Mouse (Mus musculus) fat pad, adult 2 months (tissue): ENCODE data around the gene Gm4869.
"Not testable (repeated sequence)": the region's sequence is repeated elsewhere in the genome, so short reads cannot be mapped to it uniquely, and the experiment has no call there.

Experiments used
- DNase-seq: peaks from one replicate; pipeline ENCODE4 v3.0.0-alpha.2; 2011; ENCODE audit warnings: low read depth, low spot score; ENCODE audit errors: extremely low read depth

The Gm4869 gene

DNA sequence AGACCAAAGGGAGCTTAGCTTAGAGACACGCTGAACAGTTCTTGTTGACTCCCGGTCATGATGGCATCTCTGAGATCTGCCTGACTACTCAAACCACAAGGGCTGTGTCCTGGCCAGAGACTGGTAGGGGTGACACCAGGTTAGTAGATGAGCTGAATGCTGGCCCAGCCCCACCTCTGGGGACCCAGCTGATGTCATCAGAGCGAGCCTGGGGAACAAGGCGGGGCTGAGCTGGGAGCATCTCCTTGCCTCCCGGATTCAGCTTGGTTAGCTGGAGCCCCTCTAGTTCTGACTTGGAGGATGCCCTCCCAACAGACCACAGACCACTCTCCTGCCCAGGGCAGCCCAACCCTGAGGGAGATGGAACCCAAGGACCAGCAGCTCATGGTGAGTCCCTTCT, at the start of gene Gm4869:
Gm4869 (plus strand) TSS at position 301 of the 400 bp plus-strand sequence.
- no peak for DNase-seq

DNA sequence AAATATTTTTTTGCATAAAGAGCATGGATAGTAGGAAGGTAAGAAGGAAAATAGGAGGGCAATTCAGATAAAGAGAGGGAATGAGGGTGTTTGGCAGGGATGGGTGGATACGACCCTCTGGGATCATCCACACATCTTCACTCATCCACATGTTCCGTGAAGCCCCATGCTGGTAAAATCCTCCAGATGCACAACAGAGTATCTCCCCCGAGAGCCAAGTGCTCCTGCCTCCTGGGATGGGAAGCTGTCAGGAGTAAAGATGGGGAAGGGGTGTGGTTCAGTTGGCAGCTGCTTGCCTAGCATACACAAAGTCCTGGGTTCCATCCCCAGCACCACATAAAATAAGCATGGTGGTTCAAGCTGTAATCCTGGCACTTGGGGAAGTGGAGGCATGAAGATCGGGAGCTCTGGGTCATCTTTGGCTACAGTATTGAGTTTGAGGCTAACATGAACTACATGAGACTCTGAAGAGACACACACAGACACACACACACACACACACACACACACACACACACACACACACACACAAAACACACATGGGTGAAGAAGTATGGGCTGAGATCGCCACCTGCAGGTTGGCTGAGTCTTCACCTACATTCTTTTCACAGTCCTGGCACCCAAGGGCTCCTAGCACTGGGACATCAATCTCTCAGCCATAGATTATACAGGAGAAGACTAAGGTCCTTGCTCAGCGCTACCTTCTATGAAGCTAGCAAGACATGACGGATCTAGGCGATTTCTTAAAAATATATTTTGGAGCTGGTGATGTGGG, 49.1 kb upstream of the Gm4869 start:
- no peak for DNase-seq

DNA sequence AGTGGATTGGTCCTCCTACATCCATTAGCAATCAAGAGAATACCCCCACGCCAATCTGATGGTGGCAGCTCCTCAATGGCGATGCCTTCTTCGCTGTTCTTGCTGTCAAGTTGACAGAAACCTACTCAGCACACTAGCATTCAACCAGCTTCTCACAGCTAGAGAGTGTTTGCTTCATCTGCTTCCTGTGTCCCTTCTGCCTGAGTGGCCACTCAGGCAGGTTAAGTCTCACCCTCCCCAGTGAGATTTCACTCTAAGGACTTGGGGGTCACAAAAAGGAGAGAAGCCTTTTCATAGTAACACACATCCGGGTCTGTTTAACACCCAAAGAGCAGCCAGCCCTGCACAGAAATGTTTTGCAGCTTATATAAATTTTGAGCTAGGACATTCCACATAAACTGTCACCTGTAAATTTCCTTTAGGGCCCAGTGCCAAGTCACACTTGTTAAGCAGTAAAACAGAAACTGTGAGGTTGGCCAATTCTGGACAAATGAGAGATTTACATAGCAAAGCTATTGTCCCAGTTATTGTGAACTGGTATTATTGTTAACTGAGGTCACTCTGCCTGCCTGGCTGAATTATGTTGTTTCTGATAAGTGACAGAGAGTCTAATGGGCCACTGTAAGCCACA, 42.7 kb upstream of the Gm4869 start:
- no peak for DNase-seq

DNA sequence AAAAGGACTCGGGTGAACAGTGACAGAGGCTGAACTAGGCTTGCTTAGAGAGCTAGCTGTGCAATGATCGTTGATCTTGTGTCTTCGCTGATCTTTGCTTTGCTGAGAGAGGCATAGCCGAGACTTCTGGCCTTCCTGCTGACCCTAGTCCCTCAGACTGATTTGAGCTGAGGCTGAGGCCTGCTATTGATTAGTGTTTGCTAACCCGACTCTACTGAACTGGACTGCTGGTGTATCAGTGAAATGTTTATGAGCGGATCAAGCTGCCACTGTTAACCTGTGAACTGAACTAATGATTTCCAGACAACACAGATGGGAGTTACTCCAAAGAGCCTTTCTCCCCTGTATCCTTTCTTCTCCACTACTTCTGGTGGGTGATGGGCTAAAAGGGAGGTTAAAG, 40.3 kb upstream of the Gm4869 start:
- no peak for DNase-seq

DNA sequence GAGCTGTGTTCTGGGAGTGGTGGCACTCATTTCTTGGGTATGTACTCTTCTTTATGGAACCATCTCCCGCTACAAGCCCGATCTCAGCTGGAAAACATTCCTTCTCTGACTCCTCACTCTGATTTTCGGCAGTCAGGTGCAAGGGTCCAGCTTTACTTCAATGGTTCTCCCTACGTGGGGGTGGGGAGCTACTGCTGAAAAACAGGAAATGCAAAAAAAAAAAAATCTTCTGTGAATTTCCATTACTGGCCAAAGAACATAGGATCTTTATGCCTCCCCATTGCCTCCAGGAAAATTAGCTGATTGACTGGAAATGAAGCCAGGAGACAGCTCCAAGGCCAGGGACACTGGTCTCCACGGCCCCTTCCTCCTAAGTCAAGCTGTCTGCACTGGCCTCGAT, 38.8 kb upstream of the Gm4869 start:
- DNase-seq: no peak

DNA sequence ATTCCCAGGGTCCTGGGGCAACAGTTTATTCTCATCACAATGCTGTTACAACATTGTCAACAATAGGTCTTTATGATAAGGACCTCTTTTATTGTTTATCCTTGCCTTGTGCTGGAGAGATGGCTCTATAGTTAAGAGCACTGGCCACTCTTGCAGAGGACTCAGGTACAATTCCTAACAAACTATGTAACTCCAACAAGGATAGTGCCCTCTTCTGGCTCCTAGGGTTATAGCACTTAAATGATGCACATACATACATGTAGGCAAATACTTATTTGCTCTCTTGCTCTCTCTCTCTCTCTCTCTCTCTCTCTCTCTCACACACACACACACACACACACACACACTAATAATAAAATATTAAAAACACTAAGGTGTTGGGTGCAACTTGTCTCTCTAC, 36.6 kb upstream of the Gm4869 start:
- DNase-seq: no peak

DNA sequence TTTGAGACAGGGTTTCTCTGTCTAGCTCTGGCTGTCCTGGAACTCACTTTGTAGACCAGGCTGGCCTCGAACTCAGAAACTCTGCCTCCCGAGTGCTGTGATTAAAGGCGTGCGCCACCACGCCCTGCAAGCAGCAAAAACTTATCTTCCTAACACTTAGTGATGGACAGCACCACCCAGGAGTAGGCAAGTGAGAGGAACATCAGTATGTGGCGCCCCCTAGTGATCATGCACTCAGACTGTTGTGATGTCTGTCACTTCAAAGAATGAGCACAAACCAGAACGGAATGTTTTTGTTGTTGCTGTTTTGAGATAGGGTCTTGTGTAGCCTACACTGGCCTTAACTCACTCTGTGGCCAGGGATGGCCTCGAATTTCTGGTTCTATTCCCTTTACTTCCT, 34.1 kb upstream of the Gm4869 start:
- no peak for DNase-seq

DNA sequence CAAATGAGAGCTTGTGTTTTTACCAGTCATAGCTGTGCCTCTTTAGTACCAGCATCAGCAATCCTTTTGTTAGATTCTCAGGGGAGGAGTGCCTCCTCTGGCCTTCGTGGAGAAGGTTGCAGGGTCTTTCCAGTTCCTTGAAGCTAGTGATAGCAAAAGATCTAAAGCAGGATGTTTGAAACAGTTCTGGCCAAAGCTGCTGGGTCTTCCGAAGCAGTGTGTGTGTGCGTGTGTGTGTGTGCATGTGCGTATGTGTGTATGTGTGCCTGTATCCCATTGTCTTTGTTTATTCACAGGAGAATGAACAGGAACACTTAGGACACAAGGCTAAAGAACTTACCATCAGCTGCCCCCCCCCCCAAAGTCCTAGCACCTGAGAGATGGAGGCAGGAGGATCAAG, 30.8 kb upstream of the Gm4869 start:
- no peak for DNase-seq

DNA sequence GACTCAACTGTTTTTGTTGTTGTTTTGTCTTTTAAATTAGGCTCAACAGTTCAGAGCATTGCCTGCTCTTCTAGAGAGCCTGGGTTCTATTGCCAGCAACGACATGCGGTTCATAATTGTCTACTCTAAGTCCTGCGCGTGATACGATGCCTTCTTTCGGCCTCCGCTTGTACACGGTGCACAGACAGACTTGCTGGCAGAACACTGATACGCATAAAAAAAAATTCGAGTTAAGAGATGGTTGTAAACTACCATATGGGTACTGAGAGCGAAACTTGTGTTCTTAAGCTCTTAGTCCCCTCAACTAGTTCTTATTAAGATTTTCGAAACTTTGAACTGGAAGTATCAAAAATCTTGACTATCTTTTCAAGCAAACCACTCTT, 27.3 kb upstream of the Gm4869 start:
- DNase-seq: no peak

DNA sequence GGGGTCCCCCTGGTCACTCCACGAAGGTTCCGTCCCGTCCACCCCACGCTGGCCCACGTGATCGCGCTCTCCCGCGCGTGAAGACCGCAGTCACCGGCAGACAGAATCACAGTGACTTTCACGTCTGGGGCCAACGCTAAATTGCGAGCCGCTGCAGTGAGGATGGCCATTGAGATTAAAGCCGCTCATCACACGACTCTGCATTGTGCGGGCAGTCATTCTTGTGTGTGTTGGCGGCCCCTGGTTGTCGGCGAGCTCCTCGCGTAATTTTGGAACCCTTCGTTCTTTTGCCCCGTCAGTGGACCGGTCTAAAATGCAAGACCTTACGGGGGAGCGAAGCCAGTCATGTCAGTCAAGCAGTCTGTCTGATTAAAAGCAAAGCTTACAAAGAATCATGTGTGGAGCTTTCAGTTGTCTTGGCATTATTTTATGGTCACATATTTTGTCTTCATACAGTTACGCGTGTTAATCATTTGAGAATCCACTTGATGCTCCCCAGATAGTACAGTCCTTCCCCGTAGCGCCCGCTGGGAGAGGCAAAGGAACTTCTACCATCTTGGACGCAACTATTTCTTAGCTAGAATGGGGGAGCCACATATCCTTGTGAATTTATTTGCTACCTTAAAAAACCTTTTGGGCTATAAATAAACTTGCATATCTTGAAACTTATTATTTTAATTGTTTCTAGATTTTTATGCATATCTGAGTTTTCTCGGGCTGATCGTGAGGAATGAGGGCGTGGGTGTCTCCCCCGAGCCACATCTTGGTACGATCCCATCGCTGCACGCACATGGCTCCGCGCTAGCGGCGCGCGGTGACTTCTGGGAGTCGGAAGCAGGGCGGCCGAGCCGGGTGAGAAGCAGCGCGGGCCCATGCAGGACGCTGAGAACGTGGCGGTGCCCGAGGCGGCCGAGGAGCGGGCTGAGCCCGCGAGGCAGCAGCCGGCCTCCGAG, 26.7 kb upstream of the Gm4869 start, which contains the start of gene Eif3b:
Eif3b (plus strand) TSS at position 840 of the 953 bp plus-strand sequence.
- DNase-seq: peak; percentile 62

DNA sequence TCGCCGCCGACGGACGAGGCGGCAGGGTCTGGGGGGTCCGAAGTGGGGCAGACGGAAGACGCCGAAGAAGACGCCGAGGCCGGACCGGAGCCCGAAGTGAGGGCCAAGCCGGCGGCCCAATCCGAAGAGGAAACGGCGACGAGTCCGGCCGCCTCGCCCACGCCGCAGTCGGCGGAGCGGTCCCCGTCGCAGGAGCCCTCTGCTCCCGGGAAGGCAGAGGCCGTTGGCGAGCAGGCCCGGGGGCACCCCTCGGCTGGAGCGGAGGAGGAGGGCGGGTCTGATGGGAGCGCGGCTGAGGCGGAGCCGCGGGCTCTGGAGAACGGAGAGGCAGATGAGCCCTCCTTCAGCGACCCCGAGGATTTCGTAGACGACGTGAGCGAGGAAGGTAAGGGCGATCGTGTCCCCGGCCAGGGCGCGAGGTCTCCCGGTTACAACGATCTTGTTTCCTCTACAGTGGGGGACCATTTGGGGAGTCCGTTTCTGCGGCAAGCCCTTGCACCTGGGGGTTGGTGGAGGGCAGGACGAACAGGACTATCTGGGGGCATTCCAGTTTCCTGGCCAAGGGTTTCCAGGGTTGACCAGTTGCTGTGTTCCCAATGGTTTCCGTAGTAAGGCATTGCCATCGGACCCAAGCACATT, 25.9 kb upstream of the Gm4869 start:
- no peak for DNase-seq

DNA sequence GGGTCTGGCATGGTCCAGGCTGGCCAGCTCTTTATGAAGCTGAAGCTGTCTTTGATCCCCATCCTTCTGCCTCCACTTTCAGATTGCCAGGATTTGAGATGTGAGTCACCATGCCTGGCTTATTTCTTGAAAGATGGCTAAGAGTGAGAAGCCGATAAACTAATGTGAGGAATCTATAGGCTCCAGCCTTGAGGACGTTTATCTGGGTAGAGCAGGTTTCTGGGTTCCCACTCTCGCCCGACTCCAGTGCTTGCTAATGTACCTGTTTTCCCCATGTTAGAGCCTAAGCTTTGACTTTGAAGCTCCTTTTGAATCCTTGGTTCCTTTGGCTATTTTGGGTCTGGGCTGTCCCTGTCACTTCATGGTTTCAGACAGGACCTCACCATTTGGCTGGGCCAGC, 24.8 kb upstream of the Gm4869 start:
- no peak for DNase-seq

DNA sequence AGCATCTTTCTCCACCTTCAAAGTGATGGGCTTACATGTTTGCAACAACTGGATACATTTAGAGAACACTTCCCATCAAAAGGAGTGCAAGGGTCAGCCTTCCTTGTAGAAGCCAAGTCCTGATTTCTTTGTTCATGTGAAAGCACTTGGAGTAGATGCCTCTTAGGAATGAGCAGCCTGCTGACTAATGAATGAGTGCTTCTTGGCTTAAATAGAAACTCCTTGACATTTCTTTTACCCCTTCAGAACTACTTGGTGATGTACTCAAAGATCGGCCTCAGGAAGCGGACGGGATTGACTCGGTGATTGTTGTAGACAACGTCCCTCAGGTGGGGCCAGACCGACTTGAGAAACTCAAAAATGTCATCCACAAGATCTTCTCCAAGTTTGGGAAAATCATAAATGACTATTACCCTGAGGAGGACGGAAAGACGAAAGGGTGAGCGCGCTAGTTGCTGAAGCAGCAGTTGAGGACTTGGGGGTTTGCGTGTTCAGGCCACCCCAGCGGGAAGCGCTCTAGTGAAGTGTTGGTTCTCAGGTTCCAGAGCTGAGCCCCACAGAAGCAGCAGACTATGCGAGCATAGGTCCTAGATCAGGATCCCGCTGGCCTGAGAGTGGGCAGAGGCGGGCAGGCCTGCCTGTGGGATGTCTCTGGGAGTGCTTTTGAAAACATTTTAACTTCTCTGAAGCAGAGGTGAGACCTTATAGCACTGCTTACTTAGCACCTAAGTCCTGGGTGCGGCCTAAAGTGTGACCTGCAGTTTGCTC, 20.2 kb upstream of the Gm4869 start:
- DNase-seq: no peak

DNA sequence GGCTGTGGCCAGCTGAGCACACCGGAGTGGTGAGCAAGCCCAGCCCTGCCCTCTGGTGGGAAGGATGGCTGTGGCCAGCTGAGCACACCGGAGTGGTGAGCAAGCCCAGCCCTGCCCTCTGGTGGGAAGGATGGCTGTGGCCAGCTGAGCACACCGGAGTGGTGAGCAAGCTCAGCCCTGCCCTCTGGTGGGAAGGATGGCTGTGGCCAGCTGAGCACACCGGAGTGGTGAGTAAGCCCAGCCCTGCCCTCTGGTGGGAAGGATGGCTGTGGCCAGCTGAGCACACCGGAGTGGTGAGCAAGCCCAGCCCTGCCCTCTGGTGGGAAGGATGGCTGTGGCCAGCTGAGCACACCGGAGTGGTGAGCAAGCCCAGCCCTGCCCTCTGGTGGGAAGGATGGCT, 6.3 kb upstream of the Gm4869 start:
- not testable (repeated sequence) for DNase-seq

DNA sequence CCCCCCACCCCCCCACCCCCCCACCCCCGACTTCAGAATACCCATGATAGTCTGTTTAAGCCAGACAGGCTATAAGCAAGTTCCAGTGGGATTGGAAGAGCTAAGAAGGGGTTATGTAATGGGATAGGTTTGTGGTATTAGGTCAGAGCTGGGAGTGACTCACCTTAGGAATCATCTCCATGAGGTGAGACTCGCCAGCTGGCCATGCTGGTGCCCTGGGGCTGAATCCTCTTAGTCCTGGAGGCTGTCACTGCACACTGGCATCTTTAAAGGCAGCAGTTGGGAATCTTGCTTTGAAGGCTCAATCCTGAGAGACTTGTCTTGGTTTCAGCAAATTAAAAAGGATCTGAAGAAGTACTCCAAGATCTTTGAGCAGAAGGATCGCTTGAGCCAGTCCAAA, 4.0 kb upstream of the Gm4869 start:
- DNase-seq: no peak

DNA sequence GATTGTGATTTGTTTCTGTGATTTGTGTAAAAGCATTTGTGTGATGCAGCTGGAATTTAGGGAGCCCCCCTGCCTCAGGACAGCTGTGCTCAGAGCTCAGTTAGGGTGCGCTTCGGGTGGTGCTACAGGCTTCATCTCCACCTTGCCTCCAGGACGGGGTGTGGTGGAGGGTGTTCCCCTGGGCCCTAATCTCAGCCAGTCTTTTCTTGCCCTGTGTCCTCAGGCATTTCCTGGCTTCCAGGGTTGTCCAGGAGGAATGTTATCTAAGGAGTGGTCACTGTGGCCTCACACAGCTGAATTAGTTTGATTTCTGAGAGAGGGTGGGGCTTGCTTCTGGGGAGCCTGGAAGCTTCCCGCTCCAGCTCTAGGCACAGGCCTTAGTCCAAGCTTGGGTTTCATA, 1.4 kb upstream of the Gm4869 start:
- DNase-seq: no peak

DNA sequence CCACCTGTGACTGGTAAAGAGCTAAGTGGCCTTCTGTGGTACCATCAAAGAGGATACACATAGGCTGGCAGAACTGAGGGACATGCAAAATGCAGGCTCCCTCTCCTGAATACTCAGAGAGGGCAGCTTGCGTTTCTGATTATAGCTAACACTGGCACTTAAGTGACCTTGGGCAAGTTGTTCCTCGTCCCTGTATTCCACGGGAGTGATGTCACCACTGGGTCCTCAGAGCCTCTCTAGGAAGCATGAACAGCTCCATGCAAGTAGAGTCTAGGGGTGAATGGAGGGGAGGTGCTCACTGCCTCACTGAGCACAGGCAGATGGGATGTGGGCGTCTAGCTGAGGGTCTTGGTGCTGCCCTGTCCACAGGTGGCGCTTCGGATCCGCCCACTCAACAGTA, 609 bp downstream of the Gm4869 start:
- no peak for DNase-seq

DNA sequence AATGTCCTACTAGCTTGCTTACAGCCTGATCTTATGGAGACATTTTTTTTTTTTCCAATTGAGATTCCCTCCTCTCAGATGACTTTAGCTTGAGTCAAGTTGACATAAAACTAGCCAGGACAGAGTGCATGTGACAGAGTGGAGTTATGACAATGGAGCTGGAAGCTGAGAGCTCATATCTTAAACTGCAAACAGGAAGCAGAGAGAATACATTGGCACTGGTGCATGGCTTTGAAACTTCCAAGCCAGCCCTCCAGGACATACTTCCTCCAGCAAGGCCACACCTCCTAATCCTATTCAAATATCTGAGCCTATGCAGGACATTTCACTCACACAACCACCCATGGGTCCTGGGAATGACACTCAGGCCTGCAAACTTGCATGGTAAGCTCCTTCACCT, 9.0 kb downstream of the Gm4869 start:
- DNase-seq: no peak

DNA sequence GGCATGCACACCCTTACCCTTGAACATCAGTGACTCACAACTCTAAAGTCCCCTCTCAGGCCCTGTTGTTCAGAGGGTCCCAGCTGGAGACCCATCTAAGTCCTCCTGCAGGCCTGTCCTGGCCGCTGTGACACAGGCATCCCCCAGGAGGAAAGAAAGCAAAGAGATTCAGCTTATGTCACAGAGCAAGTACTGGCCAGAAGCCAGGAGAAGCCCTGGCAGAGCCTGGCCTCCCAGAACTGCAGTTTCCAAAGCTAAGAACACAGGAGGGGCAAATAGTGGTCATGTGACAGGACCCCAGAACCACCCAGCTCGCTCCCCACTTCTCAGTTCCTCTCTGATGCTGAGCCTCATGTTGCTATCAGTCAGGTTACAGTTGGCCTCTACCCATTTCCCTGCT, 10.0 kb downstream of the Gm4869 start:
- DNase-seq: no peak

DNA sequence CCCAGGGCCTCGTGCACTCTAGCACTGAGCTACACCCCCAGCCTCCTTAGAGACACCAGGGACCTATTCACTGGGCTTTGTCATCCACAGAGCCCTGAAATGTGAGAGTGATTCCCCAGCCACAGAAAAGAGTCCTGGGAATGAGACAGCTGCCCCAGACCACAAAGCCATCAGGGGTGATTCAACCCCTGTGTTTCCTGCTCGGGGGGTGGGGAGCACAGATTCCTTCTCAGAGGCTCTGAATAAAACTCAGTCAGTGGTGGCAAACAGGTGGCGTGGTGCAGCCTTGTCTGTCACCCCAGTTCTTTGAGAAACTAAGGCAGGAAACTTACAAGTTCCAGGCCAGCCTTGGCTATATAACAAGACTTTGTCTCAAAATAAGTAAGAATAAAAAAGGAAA, 16.0 kb downstream of the Gm4869 start:
- no peak for DNase-seq
